Mouse (Mus musculus) thymus, postnatal 4 days (tissue): ENCODE measurements around the gene Cd200r3.

ENCODE experiments used
- DNase-seq: peaks from one replicate; pipeline ENCODE4 v3.0.0; 2021

The Cd200r3 gene

DNA sequence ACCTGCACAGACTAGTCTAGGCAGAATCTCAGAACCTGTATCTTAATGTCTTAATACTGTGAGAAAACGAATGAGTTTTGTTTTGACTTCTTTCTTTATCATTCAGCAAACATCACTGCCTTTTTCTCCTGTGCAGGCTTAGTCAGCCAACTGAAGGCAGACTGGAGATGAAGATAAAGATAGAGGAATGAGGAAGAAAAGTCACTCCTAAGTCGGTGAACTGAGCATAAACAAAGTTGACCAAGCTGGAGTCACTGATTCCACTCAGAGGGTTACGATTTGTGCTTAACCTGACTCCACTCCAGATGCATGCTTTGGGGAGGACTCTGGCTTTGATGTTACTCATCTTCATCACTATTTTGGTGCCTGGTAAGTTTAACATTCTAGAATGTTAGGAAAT lies at the start of gene Cd200r3:
Gene Cd200r3, plus strand, starts transcription at position 211 of the 400 bp plus-strand sequence.
- no peak for DNase-seq

DNA sequence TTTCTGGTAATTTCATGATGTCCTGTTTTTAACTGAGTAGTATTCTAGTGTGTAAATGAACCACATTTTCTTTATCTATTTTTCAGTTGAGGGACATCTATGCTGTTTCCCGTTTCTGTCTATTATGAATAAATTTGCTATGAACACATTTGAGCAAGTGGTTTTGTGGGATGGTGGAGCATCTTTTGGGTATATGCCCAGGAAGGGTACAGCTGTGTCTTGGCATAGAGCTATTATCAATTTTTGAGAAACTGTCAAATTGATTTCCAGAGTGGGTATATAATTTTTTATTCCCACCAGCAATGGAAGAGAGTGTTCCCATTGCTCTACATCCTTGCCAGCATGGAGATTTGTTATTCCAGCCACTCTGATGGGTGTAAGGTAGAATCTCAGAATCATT lies 11.5 kb upstream of the Cd200r3 start:
- no peak for DNase-seq

DNA sequence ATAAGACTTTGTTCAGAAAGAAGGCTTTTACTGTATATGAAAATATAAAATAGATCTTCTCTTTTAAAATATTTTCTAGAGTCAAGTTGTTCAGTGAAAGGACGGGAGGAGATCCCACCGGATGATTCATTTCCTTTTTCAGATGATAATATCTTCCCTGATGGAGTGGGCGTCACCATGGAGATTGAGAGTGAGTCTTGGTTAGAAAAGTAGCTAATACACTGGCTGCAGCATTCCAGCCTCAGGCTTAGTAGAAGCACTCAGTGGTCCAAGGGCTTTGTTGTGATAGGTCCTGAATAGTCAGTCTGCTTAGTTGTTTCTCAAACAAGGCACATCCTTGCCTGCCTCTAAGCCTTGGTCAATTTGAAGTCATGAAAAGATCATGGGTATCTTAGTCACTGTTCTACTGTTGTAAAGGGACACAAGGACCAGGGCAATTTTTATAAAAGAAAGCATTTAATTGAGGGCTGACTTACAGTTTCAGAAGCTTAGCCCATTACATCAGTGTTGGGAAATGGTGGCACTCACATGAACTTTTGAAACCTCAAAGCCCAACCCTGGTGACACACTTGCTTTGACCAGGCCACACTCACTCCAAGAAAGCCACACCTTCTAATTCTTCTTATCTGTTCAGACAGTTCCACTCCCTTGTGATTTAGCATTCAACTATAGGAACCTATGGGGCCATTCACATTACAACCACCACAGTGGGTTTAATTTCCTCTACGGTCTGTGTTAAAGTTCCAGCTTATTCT lies 8.1 kb downstream of the Cd200r3 start:
- no peak for DNase-seq

DNA sequence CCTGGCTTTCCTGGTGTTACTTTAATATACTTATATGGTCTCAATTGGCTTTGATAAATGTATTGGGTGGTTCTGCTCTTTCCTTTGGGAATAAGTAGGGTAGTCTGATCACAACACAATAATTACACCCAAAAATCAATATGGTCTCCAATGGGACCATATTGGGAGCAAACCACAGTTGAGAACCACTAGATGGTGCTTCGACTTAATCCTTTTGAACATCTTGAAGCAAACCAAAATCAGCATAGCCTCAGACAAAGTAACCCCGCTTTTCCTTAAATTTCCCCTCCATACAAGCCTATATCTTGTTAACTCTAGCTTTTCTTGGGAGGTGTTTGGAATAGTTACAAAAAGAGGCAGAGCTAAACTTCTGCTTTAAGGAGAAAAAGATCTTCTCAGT lies 18.8 kb downstream of the Cd200r3 start:
- DNase-seq, result no peak

DNA sequence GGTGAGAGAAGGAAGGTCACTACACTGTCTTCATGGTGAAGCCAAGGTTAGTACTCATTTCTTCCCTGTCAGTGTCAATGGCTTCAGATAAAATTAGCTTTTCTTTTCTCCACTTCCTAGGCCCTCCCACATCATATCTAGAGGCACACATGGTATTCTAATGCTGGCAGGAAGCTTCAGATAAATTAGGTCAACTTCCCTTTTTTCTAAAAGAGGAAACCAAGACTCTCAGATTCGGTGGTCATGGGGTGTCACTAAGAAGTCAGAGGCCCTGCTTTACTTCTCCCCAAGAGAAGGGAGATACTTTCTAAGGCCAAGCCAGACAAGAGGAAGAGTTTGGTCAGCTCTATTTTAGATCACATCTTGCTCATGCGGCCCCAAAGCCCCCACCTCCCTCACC lies 19.3 kb downstream of the Cd200r3 start:
- DNase-seq, result no peak

DNA sequence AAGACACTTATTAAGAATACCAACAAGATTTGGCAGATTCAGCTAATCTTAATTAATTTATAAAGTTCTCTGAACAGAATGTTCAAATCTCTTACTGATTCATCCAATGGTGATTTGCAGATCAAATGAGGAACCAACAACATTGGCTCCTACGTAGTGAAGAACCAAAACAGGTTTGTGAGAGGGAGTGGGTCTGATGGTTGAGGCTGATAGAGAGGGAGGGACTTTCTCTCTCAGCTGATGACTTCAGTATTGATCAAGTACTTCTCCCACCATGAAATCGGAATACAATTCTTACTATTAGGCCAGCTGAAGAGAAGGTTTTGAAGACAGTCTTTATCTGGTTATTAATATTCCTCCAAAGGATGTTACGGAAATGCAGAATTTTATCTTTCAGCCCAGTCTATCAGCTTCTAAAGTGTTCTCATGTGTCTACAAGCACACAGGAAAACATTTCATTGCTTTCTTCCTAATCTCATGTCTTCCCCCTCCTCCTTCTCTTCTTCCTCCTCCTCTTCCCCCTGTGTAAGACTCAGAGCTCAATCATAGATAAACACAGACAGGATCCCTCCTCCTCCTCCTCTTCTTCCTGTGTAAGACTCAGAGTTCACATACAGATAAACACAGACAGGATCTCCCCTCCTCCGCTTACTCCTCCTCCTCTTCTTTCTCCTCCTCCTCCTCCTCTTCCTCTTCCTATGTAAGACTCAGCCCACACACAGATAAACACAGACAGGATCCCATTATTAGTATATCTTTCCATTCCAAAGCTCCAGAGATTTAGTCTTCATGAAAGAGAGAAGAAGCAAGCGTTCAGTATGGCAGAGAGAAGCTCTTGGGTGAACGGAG lies 21.3 kb downstream of the Cd200r3 start:
- DNase-seq, result no peak

DNA sequence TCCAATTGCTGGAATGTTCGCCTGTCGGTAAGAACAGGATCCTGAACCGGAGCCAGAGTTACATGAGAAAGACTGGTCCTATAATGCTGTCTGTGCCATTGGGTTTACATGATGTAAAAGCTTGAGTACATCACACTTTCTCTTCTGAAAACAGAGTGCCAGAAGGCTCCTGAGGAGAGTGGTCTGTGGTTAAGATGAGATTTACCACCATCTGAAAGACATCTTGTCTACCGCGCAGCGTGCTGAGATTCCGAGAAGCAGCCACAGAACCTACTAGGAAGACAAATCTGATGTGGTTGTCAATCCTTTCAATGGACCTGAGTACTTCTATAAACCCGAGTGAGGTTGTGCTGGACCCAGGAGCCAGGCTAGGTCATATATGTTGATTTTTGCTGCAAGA lies 21.9 kb downstream of the Cd200r3 start:
- DNase-seq, result no peak

DNA sequence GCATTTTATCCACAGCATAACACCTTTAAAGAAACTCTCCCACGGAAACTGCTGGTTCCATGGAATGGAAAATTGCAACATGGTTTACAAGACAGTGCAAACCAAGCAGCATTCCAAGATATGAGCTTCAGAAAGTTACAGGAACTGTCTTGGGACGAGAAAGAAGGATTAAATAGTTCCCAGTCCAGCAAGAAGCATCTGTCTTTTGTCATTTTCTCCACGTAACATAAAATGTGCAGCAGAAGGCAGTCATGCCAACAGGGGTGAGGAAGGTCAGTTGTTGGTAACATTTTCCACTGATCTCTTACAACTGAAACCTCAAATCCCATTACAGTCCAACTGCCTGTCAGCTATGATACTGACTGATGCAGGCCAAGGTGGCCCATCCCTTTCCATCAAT lies 22.4 kb downstream of the Cd200r3 start:
- no peak for DNase-seq

DNA sequence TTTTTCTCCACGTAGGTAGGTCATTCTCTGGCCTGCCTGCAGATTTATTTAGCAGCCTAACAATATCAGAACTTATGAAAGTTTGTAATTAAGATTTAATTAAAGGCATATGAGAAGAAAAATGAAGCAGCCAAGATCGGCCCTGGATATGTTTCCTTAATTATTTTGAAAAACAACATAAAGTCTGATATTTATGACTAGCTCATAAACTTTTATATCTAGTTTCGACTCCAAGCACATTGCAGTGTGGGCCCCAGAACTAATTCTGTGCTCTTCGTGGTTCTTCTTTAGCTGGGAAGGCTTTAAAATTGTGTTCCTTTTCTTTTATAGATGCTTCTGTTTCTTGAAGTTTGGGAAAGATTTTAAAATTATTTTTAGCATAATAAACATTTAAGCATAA lies 23.4 kb downstream of the Cd200r3 start:
- DNase-seq, result no peak

DNA sequence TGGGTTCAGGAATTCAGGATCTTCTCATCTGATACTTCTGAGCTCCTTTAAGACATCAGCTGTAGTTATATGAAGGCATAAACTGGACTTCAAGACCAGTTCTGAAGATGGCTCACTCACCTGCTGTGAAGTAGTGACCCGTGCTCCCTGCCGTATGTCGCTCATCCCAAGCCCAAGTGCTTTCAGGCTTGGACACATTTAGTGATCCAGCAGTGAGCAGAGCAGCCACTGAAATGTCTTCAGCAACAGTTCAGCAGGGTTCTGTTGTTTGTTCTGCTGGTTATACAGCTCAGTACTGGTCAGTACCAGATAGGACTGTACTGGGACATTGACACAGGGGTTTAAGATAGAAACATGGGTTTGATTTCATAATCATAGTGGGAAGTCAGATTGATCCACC lies 24.6 kb downstream of the Cd200r3 start:
- DNase-seq, result no peak

DNA sequence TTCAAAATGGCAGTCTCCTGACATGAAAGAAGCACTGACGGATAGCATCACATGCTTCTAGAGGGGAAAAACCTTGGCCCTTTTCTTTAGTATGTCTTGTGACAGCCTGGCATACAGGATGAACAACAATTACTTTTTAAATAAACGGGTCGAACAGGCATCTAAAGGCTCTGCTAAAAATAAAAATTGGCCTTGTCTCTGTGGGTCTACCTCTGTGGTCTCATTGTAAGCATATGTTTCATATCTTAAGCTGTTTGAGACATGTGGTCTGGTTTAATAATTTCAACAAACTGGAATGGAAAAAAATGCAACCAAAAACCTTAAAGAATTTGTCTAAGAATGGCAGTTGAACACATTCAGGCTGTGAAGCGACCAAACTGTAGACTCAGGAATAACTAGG lies 27.4 kb downstream of the Cd200r3 start:
- no peak for DNase-seq

DNA sequence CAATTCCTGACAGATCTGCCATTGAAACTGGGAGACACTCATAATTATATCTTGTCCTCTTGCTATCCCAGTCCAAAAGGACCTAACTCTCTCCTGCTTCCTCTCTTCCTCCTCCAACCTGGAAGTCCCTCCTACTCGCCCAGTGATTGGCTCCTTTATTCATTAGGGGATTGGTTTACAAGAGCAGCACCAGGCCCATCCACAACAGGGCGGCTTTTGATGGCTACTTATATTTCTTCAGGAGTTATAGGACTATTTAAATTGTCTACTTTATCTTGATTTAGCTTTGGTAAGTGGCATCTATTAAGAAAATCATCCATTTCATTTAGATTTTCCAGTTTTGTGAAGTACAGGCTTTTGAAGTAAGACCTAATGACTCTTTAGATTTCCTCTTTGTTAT lies 30.6 kb downstream of the Cd200r3 start:
- no peak for DNase-seq

DNA sequence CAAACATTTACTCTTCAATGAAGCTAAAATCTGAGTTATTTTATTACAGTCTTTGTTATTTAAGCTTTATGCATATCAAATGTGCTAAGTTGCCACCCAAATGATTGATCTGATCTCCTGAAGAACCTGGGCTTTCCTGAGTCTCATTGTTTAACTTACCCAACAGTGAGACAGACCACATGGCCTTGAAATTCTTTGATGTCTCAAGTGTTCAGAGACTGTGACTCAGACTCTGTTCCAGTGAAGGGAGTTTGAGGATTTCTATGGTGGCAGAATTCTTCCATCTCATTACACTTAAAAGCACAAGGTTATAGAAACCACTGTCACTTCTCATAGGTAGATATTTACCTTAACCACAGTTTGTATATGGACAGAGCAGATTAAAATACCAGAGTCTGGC lies 32.6 kb downstream of the Cd200r3 start:
- no peak for DNase-seq

DNA sequence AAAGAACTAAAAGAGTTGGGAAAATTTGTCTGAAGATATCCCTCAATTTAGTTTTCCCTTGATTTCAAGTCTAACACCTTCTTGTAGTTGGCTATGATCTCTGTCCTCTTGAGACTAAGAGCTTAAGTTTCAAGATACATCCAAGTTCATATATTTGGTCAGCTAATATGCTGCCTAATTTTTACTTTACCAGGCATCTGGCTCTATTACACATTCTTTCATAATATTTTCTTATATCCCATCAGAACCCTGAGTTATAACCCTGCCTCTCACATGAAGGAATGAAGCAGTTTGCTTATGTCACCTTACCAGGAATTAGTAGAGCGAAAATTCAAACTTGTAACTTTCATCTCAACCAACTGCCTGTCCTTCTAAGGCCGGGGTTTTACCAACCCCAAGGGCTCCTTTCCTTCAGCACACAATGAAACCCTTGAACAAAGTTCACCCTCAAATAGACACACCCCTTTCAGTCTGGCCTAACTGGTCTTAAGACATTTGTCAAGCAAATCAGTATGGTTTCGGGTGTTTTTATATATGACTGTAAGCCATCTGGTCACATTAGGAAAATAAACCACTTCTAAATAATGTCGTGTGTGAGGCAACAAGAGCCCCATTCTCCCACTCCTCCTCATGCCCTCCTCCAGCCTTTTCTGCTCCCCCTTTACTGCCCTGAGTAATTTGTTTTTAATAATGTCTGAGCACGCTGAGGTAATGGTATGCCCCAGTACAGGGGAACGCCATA lies 33.6 kb downstream of the Cd200r3 start:
- DNase-seq, result no peak

DNA sequence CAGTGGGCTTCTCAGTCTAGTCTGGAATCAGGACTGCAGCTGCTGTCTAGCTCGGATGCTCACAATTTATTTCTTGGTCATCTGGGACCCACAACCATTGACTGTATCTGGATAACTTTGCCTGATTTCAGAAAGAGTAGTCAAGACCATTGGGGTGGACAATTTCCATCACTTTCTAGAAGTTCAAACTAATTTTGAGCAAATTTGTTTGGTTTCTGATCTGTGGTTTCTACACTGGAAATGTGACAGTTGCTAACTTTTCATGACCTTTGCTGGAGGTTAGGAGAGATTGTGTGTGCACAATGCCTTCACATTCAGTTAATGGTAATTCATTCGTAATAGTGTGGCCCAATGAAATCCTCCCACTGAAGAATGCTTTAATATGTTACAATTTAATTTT lies 34.7 kb downstream of the Cd200r3 start:
- DNase-seq, result no peak

DNA sequence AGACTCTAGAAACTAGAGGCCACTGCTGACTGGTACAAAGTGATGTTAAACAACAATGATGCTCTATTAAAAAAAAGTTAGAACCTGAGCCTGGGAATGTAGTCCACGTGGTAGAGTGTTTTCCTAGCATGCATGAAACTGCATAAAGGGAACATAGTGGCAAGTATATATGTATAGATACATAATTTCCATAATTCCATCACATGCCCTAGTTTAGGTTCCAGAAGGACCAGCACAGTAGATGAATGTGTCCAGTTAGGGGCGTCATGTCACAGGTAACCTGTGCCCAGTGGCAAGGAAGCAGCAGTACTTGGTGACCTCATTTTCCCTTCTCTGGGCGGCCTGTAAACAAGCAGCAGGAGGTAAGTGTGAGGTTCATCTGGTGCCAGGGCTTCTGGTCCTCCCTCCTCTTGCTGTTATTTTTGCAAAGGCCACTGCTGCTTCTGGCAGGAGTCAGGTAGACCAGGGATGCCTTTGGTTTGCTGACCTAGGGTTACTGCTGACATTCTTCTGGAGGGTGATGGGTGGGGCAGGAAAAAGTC lies 35.9 kb downstream of the Cd200r3 start:
- no peak for DNase-seq

DNA sequence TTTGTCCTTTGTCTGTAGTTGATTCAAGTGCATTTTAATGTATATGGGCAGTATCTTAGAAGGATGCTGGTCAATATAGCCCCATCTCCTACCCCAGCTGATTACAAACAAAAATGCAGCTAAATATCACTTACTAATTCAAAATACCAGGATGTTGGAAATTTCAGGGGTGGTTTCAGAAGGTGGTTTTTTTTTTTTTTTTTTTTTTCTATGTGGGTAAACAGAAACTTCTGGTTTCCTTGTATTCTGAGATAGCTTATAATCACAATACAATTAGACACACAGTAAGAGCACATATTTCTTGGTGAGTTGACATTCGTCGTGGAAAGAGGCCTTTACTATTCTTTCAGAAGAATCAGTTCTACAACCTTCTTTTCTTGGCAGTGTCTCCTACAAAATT lies 39.5 kb downstream of the Cd200r3 start:
- DNase-seq, result no peak

DNA sequence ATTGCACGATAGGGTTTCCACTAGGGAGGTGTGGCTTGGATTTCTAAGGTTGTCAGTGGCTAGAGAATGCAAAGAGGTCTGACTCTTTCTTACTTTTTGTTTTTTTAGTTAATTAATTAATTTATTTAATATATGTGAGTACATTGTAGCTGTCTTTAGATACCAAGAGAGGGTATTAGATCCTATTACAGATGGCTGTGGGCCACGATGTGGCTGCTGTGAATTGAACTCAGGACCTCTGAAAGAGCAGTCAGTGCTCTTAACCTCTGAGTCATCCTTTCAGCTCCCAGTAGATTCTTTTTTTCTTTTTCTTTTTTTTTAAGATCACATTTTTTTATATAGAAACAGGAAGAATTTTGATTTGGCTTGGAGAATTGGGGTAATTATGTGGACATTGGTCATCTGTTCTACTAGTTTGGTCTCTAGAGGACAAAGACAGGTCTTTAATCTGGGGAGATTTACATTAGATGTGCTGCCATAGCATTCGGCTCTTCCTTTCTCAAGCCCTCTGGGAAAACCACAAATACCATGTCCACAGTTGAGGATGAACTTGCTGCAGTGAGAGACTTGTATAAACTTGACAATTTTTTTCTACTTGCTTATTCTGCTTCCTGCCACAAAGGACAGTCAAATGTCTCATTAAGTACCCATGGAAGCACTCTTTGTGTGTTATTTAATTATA lies 40.0 kb downstream of the Cd200r3 start:
- DNase-seq, result no peak

DNA sequence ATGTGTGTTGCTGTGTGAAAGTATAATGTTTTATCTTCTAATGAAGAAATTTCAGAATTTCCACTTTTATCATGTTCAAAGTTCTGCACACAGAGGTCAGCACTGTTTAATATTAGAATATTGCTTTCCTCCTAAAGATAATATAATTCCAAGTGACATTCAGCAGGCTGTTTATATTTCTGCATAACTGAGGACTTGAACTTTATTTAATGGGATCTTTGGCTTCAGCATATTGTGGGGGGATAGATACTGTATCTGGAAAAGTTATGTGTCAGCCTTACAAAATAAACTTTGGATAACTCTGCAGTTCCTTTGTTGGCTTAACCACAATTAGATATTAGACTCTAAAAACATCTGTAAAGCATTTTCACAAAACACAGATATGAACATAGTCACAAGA lies 40.6 kb downstream of the Cd200r3 start:
- DNase-seq, result no peak

DNA sequence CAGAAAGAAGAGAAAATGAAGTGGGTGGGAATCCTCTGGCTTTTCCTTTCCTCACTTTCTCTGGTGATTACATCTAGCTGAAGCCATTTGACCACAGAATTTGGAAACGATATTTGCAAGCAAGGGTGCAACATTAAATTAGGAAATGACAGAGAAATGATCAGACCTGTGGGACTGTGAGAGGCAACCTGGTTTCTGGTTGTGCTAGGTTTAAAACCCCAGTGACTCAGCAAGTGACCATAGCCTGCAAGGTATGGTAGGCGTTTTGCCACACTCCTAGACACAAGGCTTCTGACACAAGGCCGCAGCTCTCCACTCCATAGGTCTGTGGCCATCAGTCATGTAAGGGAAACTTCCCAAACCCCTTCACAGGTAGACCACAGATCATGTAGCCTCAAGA lies 41.4 kb downstream of the Cd200r3 start:
- no peak for DNase-seq

DNA sequence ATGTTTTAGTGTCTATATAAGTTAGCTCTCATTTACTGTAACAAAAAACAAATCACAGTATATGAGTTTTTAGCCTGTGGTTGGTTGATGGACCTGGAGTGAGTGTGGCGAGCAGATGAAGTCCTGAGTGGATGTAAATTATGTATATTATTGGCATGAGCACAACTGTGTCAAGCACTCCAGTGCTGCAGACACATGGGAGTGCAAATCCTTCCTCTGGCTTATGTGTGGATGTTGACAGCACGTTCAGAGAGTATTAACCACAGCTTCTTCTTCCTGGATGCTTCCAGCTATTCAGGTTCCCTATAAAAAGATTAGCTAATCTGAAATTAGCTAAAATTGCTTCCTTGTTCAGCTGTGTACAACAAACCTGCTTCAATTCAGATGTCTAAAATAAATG lies 42.6 kb downstream of the Cd200r3 start:
- no peak for DNase-seq

DNA sequence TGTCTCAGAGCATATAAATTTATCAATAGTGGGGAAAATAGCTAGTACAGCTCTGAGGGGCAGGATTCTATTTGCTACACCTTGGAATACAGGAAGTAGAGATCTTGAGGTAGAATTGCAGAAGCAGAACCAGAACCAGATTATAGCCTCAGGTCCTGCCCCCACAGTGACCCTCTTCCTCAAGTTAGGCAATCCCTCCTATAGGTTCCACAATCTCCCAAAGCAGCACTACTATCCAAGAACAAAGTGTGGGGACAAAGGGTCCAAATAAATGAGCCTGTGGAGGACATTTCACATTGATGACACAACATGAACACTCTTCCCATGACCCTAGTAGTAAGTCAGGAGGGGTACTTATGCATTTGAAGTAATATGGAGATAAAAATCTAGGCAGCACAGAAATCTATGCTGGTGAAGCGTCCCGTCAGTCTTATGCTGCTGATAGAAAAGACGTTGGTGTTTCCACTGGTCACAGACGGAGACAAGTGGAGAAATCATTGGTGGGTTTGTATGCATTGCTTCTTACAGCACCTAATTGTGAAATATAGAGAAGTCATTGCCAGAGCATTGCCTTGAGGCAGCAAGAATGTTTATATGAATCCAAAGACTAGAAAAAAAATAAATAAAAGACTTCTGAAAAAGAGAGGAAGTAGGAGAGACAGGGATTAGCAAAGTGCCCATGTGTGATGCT lies 45.3 kb downstream of the Cd200r3 start:
- DNase-seq, result no peak
